ENCODE assay signal across 8 mouse cellular contexts in the genomic region with DNA sequence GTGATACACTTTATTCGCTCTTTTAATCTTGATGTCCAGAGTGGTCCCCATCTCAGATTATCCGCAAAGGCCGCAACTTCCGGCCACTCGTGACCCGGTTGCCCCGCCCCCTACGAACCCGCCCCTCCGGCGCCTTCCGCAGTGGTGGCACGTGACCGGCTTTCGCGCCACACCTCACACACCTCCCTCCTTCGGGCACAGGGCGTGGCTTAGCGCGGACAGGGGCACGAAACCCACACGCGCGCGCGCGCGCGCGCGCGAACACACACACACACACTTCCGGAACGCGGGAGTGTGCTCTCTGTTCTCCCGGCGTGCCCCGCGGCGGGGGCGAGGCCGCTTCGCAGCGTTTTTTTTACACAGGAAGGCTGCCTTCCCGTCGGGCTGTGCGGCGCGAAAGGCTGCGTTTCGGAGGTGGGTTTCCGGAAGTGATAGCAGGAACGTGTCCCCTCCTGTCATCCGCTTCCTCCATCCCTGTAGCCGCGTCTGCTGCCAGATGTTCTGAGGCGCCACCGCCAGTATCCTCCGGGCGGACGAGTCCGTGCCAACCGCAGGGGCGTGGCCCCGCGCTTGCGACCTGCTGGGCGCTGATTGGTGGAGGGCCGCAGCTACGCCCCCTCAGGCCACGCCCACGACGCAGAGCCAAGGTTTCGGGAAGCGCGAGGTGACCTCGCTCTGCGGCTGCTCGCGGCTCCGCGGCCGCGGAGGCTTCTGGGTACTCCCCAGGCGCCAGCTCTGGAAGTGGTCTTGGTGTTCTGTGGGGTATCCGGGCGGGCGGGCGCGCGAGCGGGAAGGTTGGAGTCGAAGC. TPM values are rescaled to one million over a fixed set of nuclear protein-coding genes. Genes with fewer than 3 reads are reported as not detected.
A peak's percentile ranks its signal among the peaks of the same experiment; 100 is the strongest.
DNase-seq lines count a peak whose midpoint lies in the region; ATAC-seq lines count a peak whose summit lies in the region.

A gene (minus strand): TSS at position 487 of the 808 bp plus-strand sequence.

- H3K9me3 ChIP-seq in hindbrain, embryonic 16.5 days (ENCODE audit: control insufficient read depth, low read length), result no peaks in the 10 kb centered on the region

- under 1% methylated on average over 86 of the region's 93 CpGs for WGBS in hindbrain, embryonic 16.5 days
- WGBS in macrophage (ENCODE audit: missing documents), result under 1% methylated on average over 56 of the region's 93 CpGs

- peak within 1 kb of the TSS; percentile 79 for H3K4me3 ChIP-seq in hindbrain, embryonic 16.5 days (ENCODE audit: low read length)
- peak within 1 kb of the TSS; percentile 93 for H3K4me3 ChIP-seq in macrophage (ENCODE audit: inconsistent target)

- peak; percentile 94 for ATAC-seq in hindbrain, embryonic 16.5 days

- no peaks in the 10 kb centered on the region for H3K36me3 ChIP-seq in hindbrain, embryonic 16.5 days (ENCODE audit: control insufficient read depth, insufficient read depth, low read length)
- H3K36me3 ChIP-seq in macrophage (ENCODE audit: inconsistent target), result no peaks in the 10 kb centered on the region

- no peaks in the 10 kb centered on the region for H3K27me3 ChIP-seq in hindbrain, embryonic 16.5 days (replicated peaks; ENCODE audit: control insufficient read depth, insufficient read depth, low read length)

- H3K79me2 ChIP-seq in macrophage (ENCODE audit: inconsistent target), result peaks cover 44% of the 10 kb centered on the region

- peak within 1 kb of the TSS; percentile 86 for H3K9ac ChIP-seq in hindbrain, embryonic 16.5 days (ENCODE audit: low read depth, low read length)

- DNase-seq in WW6 (ENCODE audit: low read depth, low spot score), result peak; percentile 97
- peak; percentile 95 to 97 for DNase-seq in cerebellum, postnatal 4 days (ENCODE audit: low spot score in 2 of 2)
- peak; percentile 98 for DNase-seq in gastrocnemius, adult 18-20 months (ENCODE audit: low spot score)
- peak; percentile 95 to 97 for DNase-seq in left cerebral cortex, adult 18-20 months (ENCODE audit: low spot score in 2 of 2)
- DNase-seq in right cerebral cortex, adult 18-20 months, result peak; percentile 97
- DNase-seq in urinary bladder, postnatal 10 days (ENCODE audit: low spot score), result peak; percentile 95

- peaks cover 16% of the 10 kb centered on the region for H3K4me1 ChIP-seq in hindbrain, embryonic 16.5 days (ENCODE audit: control insufficient read depth, insufficient read depth, low read depth, low read length)

- peak within 1 kb of the TSS; percentile 98 for H3K27ac ChIP-seq in hindbrain, embryonic 16.5 days (ENCODE audit: low read depth, low read length)
- peak within 1 kb of the TSS; percentile 90 for H3K27ac ChIP-seq in macrophage

- H3K4me2 ChIP-seq in hindbrain, embryonic 16.5 days (ENCODE audit: low read length), result peak within 1 kb of the TSS; percentile 72

RNA-seq across cellular contexts. Expression of the gene that starts here (rescaled TPM):
- 10 to 100 TPM in 1 of 2 experiments, 1 to 10 TPM in 1; 8.9 to 10.6 TPM for total RNA-seq in gastrocnemius, adult 18-20 months (2021)
- 91.3 and 98.0 TPM in 2 replicates for polyA plus RNA-seq in hindbrain, embryonic 16.5 days (2015; fragmentation: Nextera tagmentation; extraction: Ambion mirVana)
- total RNA-seq in left cerebral cortex, adult 18-20 months (2021), result 10 to 100 TPM; 32.9 to 35.5 TPM
- 100 to 1,000 TPM in 6 of 26 experiments, 10 to 100 TPM in 20; 21.2 to 142 (median 55.7) TPM for total RNA-seq in macrophage (2018; cell fraction: chromatin; rRNA removed)
- total RNA-seq in macrophage (2018; cell fraction: cytosol; rRNA removed), result 10 to 100 TPM; 36.1 to 82.0 (median 68.2) TPM
- 100 to 1,000 TPM in 1 of 26 experiments, 10 to 100 TPM in 25; 20.1 to 108 (median 38.4) TPM for total RNA-seq in macrophage (2018; cell fraction: nucleus; rRNA removed)
- polyA plus RNA-seq in macrophage (2018), result 45.9 to 89.1 TPM (median 67.2 TPM) in 3 replicates

Comparison
In these comparisons a context has a peak if more than half of its experiments do, and no peak if none do; other contexts are left out.
1. Peak in every context shown above with its lines: DNase-seq, ATAC-seq, H3K4me3 ChIP-seq and H3K27ac ChIP-seq.